Mouse (Mus musculus): ENCODE results near the gene Tmem203.
"Not testable (repeated sequence)": the region's sequence is repeated elsewhere in the genome, so short reads cannot be mapped to it uniquely, and the experiment has no call there.

Tmem203 gene

GRCm38 (mm10) chr2:25233421-25233820 lies 21.8 kb upstream of the Tmem203 start:
- DNase-seq (ENCODE audit: low spot score in 2 of 2): no peak

- no peak for DNase-seq (ENCODE audit: low spot score in 2 of 2)
Observed at GRCm38 (mm10) chr2:25234050-25234449, 21.2 kb upstream of the Tmem203 start, which contains the start of gene Slc34a3. Gene Slc34a3 (minus strand): TSS chr2:25234364.

- no peak for DNase-seq (ENCODE audit: low spot score in 2 of 2)
Observed at GRCm38 (mm10) chr2:25234551-25235220, 20.6 kb upstream of the Tmem203 start.

- DNase-seq (ENCODE audit: low spot score in 2 of 2): no peak
Observed at GRCm38 (mm10) chr2:25236614-25237013, 18.6 kb upstream of the Tmem203 start, which contains the start of gene Rnf224. Gene Rnf224 (minus strand): TSS chr2:25236787.

- DNase-seq (ENCODE audit: low spot score in 2 of 2): no peak
Observed at GRCm38 (mm10) chr2:25237522-25237921, 17.7 kb upstream of the Tmem203 start.

- no peak for DNase-seq (ENCODE audit: low spot score in 2 of 2)
Observed at GRCm38 (mm10) chr2:25238106-25238505, 17.1 kb upstream of the Tmem203 start.

GRCm38 (mm10) chr2:25239766-25240165 lies 15.5 kb upstream of the Tmem203 start:
- no peak for DNase-seq (ENCODE audit: low spot score in 2 of 2)

GRCm38 (mm10) chr2:25240310-25240709 lies 14.9 kb upstream of the Tmem203 start:
- DNase-seq (ENCODE audit: low spot score in 2 of 2): no peak

GRCm38 (mm10) chr2:25240723-25241437 lies 14.4 kb upstream of the Tmem203 start:
- DNase-seq (ENCODE audit: low spot score in 2 of 2): peak; percentile 71 to 73

GRCm38 (mm10) chr2:25241438-25241775 lies 13.8 kb upstream of the Tmem203 start:
- DNase-seq (ENCODE audit: low spot score in 2 of 2): no peak

- no peak for DNase-seq (ENCODE audit: low spot score in 2 of 2)
Observed at GRCm38 (mm10) chr2:25242101-25242506, 13.1 kb upstream of the Tmem203 start, which contains the start of the genes Rnf208 and Cysrt1. Gene Rnf208 (plus strand): TSS chr2:25242255. Gene Cysrt1 (minus strand): TSS chr2:25242452.

GRCm38 (mm10) chr2:25243342-25243741 lies 11.9 kb upstream of the Tmem203 start:
- DNase-seq (ENCODE audit: low spot score in 2 of 2): no peak

- DNase-seq (ENCODE audit: low spot score in 2 of 2): no peak
Observed at GRCm38 (mm10) chr2:25244144-25244543, 11.1 kb upstream of the Tmem203 start.

GRCm38 (mm10) chr2:25246183-25247072 lies 8.8 kb upstream of the Tmem203 start, which contains the start of gene AL732309.1:
Gene AL732309.1 (minus strand): TSS chr2:25246863.
- no peak for DNase-seq (ENCODE audit: low spot score in 2 of 2)

- no peak for DNase-seq (ENCODE audit: low spot score in 2 of 2)
Observed at GRCm38 (mm10) chr2:25252331-25252730, 2.9 kb upstream of the Tmem203 start.

GRCm38 (mm10) chr2:25256443-25257109 lies 1.3 kb downstream of the Tmem203 start:
- not testable (repeated sequence) for DNase-seq (ENCODE audit: low spot score in 2 of 2)

GRCm38 (mm10) chr2:25257250-25257649 lies 2.0 kb downstream of the Tmem203 start:
- not testable (repeated sequence) for DNase-seq (ENCODE audit: low spot score in 2 of 2)

GRCm38 (mm10) chr2:25258887-25259286 lies 3.6 kb downstream of the Tmem203 start:
- no peak for DNase-seq (ENCODE audit: low spot score in 2 of 2)

GRCm38 (mm10) chr2:25261870-25262269 lies 6.6 kb downstream of the Tmem203 start:
- DNase-seq (ENCODE audit: low spot score in 2 of 2): no peak

- peak; percentile 90 to 97 for DNase-seq (ENCODE audit: low spot score in 2 of 2)
Observed at GRCm38 (mm10) chr2:25262291-25262767, 7.1 kb downstream of the Tmem203 start, which contains the start of gene Tprn. Gene Tprn (plus strand): TSS chr2:25262618.

Data from frontal cortex, postnatal 36 days (tissue).